Mouse (Mus musculus) liver, adult 2 months (tissue): Measurements from ENCODE around the gene Trim2.

Experiments used
- CTCF ChIP-seq: fragments of 200-500 bp; IDR thresholded peaks from 2 replicates; pipeline ENCODE4 v1.5.1; 2011; ENCODE audit warnings: low read depth, low read length, control low read depth
- POLR2A ChIP-seq: fragments of 200-500 bp; IDR thresholded peaks from 2 replicates; pipeline ENCODE4 v1.6.1; 2011; ENCODE audit warnings: low read length, control low read depth; ENCODE audit not compliant: insufficient read depth; ENCODE audit errors: extremely low read depth

DNA sequence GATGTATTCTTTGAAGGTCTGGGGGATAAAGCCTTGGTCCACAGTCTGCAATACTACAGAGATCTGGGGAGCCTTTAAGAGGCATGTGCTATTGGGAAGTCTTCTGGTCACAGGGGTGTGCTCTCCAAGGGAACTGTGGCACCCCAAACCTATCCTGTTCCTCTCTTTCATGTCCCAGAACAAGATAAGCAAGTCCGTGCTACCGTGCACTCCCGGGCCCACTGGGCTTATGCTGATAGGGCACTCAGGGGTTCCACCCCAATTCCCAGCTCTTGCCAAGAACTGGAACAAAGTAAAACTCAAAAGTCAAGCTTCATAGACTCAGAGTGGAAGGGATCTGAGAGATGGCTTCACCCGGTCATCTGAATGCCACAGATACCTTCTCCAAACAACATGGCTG is 72.1 kb downstream of the Trim2 start:
- TF ChIP-seq CTCF, result no peak
- TF ChIP-seq POLR2A, result no peak
